Mouse (Mus musculus): ENCODE measurements around the gene Thop1.

- TF ChIP-seq POLR2A (IDR thresholded peaks at IDR 0.05; ENCODE audit: insufficient read length, low read depth) (no peak), USF1 (IDR thresholded peaks at IDR 0.05; ENCODE audit: low read depth) (no peak), POLR2AphosphoS2 (IDR thresholded peaks at IDR 0.05; ENCODE audit: insufficient read length, low read depth) (no peak), CEBPB (IDR thresholded peaks at IDR 0.05; ENCODE audit: insufficient read depth, poor library complexity, severe bottlenecking) (no peak), SRF (IDR thresholded peaks at IDR 0.05; ENCODE audit: control insufficient read depth, insufficient read length, low read depth) (no peak), MYOG (IDR thresholded peaks at IDR 0.05; ENCODE audit: control insufficient read depth in 1 of 3, insufficient read depth in 1 of 3, insufficient read length in 2 of 3, low read depth in 2 of 3) (no peak), MAX (IDR thresholded peaks at IDR 0.05; ENCODE audit: low read depth) (no peak), E2F4 (IDR thresholded peaks at IDR 0.05; ENCODE audit: insufficient read depth) (no peak), REST (IDR thresholded peaks at IDR 0.05; ENCODE audit: insufficient read depth, insufficient read length) (no peak), TCF12 (IDR thresholded peaks at IDR 0.05; ENCODE audit: insufficient read depth, poor library complexity, severe bottlenecking) (no peak), MYOD1 (IDR thresholded peaks at IDR 0.05; ENCODE audit: control insufficient read depth in 1 of 3, insufficient read length in 2 of 3, low read depth in 2 of 3) (no peak), TCF3 (IDR thresholded peaks at IDR 0.05; ENCODE audit: insufficient read length, low read depth) (no peak)
These were observed 20.8 kb downstream of the Thop1 start for GRCm38 (mm10) chr10:81090621-81091020.

Measured in myocyte (in vitro differentiated cells).